Mouse (Mus musculus) frontal cortex, postnatal 25 days (tissue): ENCODE measurements around the gene Nectin1.

Experiments
- DNase-seq, 2 experiments: peaks; one replicate each; pipeline ENCODE4 v3.0.0; 2022; ENCODE audit warnings: low spot score in 2 of 2

Gene Nectin1

GRCm38 (mm10) chr9:43743647-43744137 lies at the start of gene Nectin1:
Gene Nectin1, plus strand, starts transcription at chr9:43743984.
- peak; percentile 69 to 73 for DNase-seq

- DNase-seq = no peak
Measured at GRCm38 (mm10) chr9:43698080-43698712, 45.6 kb upstream of the Nectin1 start.

- no peak for DNase-seq
Measured at GRCm38 (mm10) chr9:43698841-43699240, 44.9 kb upstream of the Nectin1 start.

GRCm38 (mm10) chr9:43699417-43700225 lies 44.2 kb upstream of the Nectin1 start:
- no peak for DNase-seq

GRCm38 (mm10) chr9:43700226-43700579 lies 43.6 kb upstream of the Nectin1 start:
- no peak for DNase-seq

- no peak for DNase-seq
Measured at GRCm38 (mm10) chr9:43701748-43702147, 42.0 kb upstream of the Nectin1 start.

- DNase-seq = no peak
Measured at GRCm38 (mm10) chr9:43707571-43707970, 36.2 kb upstream of the Nectin1 start.

GRCm38 (mm10) chr9:43708715-43709114 lies 35.1 kb upstream of the Nectin1 start:
- no peak for DNase-seq

- DNase-seq = no peak
Measured at GRCm38 (mm10) chr9:43713432-43713831, 30.4 kb upstream of the Nectin1 start.

DNA sequence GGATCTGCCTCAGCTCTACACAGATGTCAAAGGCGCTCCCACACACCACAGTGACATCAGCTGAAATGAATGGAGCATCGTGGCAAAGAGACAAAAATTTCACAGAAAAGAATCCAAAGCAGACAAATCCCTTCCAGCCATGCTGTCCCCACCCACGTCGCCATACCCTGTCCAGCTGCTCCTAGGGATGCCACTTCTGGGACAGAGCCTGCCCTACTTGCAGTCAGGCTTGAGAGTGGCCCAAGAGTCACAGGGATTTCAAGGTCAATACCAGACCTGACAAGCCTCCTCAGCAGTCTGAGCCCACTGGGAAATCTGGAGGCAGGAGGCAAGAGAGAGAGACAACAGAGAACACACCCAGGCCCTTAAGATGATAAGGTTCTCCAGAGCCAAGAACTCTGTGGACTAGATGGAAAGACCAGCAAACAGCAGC lies 24.4 kb upstream of the Nectin1 start:
- DNase-seq = no peak

DNA sequence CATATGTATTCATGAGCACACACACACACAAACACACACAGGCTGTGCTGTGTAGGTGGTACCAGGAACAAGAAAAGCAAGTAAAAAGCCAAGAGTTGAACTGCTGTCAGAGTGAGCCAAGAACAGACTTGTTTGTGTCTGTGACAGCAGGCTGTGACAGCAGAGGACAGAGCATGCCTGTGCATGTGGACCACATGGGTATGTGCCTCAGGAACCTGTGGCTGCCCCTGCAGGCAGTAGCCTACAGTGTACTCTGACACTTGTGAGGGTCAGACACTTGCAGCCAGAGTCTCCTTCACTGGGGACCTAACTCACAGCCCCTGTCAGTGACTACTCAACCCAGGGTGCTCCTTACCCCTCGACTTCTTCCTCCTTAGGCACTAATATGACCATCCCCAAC lies 23.7 kb upstream of the Nectin1 start:
- no peak for DNase-seq

GRCm38 (mm10) chr9:43724093-43724492 lies 19.7 kb upstream of the Nectin1 start:
- DNase-seq = no peak

DNA sequence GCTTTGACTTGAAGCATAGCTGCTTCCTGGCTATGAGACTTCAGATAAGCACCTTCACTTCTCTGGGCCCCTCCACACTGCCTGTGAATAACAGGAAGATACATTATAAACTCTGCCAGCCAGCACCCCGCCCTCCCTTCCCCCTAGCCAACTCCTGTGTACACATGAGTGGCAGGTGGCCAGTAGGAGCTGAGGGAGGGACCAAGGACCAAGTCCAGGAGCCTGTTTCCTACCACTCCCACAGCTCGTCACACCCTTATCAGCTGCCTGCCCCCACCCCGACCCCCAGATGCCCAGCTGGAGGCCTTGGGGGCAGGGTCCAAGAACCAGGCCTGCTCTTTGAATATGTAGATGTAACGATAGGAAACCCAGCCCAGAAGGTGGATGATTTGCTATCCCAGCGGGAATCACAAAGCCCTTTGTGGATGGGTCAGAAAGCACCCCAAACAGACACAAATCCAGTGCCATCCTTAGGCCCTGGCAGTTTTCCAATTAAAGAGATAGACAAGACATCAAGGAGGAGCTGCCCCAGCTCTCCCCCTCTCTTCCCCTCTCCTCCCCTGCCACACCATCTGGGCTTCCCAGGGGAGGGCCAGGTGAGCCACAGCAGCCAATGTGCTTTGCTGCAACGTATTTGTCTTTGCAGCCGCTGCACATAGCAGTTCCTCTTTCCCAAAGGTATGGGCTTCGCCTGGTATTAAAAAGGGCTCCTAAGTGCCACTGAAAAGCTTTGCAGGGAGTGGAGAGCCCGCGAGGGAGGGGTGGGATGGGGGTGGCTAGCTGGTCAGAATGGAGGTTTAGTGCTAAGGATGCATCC lies 14.1 kb upstream of the Nectin1 start:
- DNase-seq = no peak

DNA sequence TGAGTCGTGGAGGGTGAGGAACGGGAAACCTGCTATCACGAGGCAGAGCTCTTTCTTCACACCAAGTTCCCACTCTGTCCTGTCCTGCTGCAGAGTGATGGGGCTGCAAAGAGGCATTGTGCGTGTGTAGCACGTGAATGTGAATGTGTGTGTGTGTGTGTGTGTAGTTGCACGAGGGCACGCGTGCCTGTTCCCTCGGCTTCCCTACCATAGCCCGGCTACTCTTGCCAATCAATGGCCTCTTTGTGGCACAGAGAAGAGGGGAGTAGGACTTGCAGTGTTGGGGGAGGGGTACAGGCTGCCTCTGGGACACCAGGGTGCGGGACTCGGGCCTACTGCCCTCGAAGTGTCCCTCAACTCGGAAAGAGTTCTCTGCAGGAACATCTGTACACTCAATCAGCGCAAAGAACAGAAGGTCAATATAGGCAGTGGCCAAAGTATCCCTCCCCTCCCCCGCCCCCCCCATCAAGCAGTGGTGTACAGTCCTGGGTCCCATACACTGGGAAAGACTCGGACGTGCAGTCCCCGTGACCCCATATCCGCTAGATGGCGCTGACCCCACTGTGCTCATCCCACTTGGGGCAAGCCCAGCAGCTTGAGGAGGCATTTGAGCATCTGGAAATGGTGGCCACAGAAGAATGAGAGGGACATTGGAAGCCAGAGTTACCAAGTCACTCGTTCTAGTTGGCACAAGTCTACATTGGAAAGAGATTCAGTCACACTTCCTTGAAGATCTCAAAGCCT lies 13.3 kb upstream of the Nectin1 start:
- DNase-seq = no peak

GRCm38 (mm10) chr9:43731880-43732279 lies 11.9 kb upstream of the Nectin1 start:
- DNase-seq = no peak

GRCm38 (mm10) chr9:43732671-43733070 lies 11.1 kb upstream of the Nectin1 start:
- DNase-seq = no peak

GRCm38 (mm10) chr9:43734952-43735351 lies 8.8 kb upstream of the Nectin1 start:
- no peak for DNase-seq

GRCm38 (mm10) chr9:43736046-43736730 lies 7.6 kb upstream of the Nectin1 start:
- DNase-seq = no peak

DNA sequence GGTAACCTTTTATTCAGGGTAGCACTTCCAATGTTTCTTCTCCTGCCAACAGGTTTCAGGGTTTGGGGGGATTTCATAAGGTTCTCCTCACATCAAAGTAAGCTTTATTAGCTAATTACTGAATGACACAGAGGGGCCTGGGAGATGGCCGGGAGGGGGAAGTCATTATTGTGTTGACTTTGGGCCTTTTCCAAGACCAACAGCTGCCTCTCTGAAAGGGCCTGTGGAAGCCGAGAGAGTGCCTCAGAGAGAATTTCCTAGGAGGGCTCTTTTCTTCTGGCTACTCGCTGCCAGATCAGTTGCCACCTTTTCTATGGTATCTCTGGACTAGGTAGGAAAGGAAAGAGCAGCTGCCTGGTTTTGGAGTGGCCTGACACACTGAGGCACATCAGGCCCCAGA lies 6.5 kb upstream of the Nectin1 start:
- DNase-seq = no peak

GRCm38 (mm10) chr9:43737871-43738292 lies 5.9 kb upstream of the Nectin1 start:
- no peak for DNase-seq

GRCm38 (mm10) chr9:43738480-43739084 lies 5.2 kb upstream of the Nectin1 start:
- no peak for DNase-seq
